Mouse (Mus musculus): ENCODE results near the gene Erc1. TPM values are rescaled to one million over a fixed set of nuclear protein-coding genes. Genes with fewer than 3 reads are reported as not detected.

Gene Erc1
- polyA plus RNA-seq, 1 experiment = 8.0 TPM

DNA sequence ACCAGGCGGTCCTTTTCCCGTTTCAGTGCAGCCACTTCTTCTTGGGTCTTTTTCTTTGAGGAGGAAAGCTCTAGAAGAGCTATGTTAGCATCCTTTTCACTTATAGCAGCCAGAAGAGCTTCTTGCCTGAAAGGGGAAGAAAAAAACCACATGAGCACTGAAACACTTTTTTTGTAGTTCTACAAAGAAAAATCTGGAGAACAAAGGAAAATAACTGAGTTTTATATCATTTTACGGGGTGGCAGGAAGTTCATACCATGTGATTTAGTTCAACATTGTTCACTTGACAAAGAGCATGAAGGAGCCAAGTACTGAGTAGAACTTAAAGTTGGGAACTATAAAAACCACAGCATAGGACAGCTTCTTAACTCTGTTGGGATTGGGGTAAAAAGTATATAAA lies 217.3 kb downstream of the Erc1 start:
- Histone ChIP-seq H3K27ac (ENCODE audit: insufficient read depth, low read depth, low read length) (no peak overlapping the region), H3K36me3 (ENCODE audit: control insufficient read depth, insufficient read depth, low read length) (peaks cover 3% of the 10 kb centered on the region; the same call in 1 of the 2 replicates), H3K4me1 (ENCODE audit: control insufficient read depth, insufficient read depth, low read length) (peaks cover under 1% of the 10 kb centered on the region; the same call in 1 of the 2 replicates), H3K4me3 (ENCODE audit: insufficient read depth, low read depth, low read length) (no peak overlapping the region), H3K27me3 (replicated peaks; ENCODE audit: control insufficient read depth, insufficient read depth, low read length) (no peaks in the 10 kb centered on the region)
- 69% methylated on average over 3 of the region's 3 CpGs for WGBS
- TF ChIP-seq POLR2A (IDR thresholded peaks at IDR 0.05; ENCODE audit: low read depth, low read length) (no peak), CTCF (conservative IDR thresholded peaks at IDR 0.05; ENCODE audit: insufficient read depth, insufficient read length, low read depth, low read length) (no peak)
- DNase-seq = no peak

DNA sequence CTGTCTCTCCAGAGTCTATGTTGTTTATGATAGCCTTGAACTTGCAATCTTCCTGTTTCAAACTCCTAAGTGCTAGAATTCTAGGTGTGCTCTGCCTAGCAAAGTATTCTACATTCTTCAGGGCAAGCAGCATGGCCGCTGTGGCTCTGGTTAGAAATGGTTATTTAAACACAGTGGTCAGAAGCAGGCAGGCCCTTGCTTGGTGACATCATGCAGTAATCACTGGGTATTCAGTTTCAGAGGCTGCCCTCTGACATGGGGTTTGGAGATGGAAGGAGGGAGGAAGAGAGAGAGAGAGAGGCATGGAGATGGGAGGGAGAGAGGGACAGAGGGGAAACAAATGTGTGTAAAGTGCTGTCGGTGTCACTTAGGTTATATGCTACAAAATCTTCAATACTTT lies 246.6 kb downstream of the Erc1 start:
- H3K27ac ChIP-seq (ENCODE audit: insufficient read depth, low read depth, low read length) = no peak overlapping the region
- no peak for TF ChIP-seq CTCF (conservative IDR thresholded peaks at IDR 0.05; ENCODE audit: insufficient read depth, insufficient read length, low read depth, low read length)
- no peak for TF ChIP-seq POLR2A (IDR thresholded peaks at IDR 0.05; ENCODE audit: low read depth, low read length)
- 83% methylated on average over 2 of the region's 2 CpGs for WGBS

DNA sequence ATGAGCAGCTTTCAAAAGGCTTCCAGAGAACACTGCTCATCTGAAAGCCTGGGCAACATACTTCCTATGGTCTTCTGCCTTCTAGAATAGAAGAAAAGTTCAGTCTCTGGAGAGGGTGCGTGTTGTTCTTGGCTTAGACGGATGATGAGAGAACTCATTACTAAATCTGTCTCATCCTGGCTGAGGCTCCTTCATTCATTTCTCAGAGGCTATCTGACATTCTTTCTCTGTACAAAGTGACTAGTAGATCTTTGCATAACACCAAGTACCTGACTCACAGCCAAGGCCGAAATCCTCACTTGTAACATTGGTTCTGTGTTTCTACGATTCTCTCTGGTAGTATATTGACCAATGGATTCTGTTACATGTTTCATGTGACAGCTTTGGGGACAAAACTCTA lies 252.5 kb downstream of the Erc1 start:
- no peaks in the 10 kb centered on the region for H3K4me1 ChIP-seq (ENCODE audit: control insufficient read depth, insufficient read depth, low read length)
- no peak overlapping the region for H3K4me3 ChIP-seq (ENCODE audit: insufficient read depth, low read depth, low read length)
- DNase-seq = no peak
- H3K36me3 ChIP-seq (ENCODE audit: control insufficient read depth, insufficient read depth, low read length) = no peaks in the 10 kb centered on the region; the same call in 1 of the 2 replicates
- no peak overlapping the region for H3K27ac ChIP-seq (ENCODE audit: insufficient read depth, low read depth, low read length)
- 80% methylated on average over 4 of the region's 4 CpGs for WGBS
- H3K27me3 ChIP-seq (replicated peaks; ENCODE audit: control insufficient read depth, insufficient read depth, low read length) = no peaks in the 10 kb centered on the region
- TF ChIP-seq CTCF (conservative IDR thresholded peaks at IDR 0.05; ENCODE audit: insufficient read depth, insufficient read length, low read depth, low read length) (no peak), POLR2A (IDR thresholded peaks at IDR 0.05; ENCODE audit: low read depth, low read length) (no peak)

More for the DNA sequence above, 246.6 kb downstream of the Erc1 start:
- Histone ChIP-seq H3K4me1 (ENCODE audit: control insufficient read depth, insufficient read depth, low read length) (no peaks in the 10 kb centered on the region), H3K4me3 (ENCODE audit: insufficient read depth, low read depth, low read length) (no peak overlapping the region), H3K27me3 (replicated peaks; ENCODE audit: control insufficient read depth, insufficient read depth, low read length) (no peaks in the 10 kb centered on the region), H3K36me3 (ENCODE audit: control insufficient read depth, insufficient read depth, low read length) (no peaks in the 10 kb centered on the region)
- no peak for DNase-seq

DNA sequence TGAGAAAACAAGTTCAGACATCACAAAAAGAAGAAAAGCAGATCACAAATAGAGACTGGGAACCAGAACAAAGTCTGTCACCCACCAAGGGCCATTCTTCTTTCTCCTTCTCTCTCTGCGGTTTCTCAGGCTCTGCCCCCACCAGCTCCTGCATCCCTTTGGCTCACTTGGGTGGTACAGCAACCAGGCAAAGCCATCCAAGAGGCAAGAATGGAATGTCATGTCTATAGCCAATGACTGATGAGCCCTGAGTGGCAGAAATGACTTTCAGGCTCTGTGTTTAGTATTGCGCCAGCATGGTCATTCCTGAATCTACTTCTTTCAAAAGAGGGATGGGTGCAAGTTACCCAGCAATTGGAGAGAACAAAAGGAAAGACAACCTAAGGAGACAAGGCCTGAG lies 257.1 kb downstream of the Erc1 start:
- TF ChIP-seq CTCF (conservative IDR thresholded peaks at IDR 0.05; ENCODE audit: insufficient read depth, insufficient read length, low read depth, low read length) (no peak), POLR2A (IDR thresholded peaks at IDR 0.05; ENCODE audit: low read depth, low read length) (no peak)
- Histone ChIP-seq H3K36me3 (ENCODE audit: control insufficient read depth, insufficient read depth, low read length) (no peaks in the 10 kb centered on the region; the same call in 1 of the 2 replicates), H3K27me3 (replicated peaks; ENCODE audit: control insufficient read depth, insufficient read depth, low read length) (no peaks in the 10 kb centered on the region), H3K4me3 (ENCODE audit: insufficient read depth, low read depth, low read length) (no peak overlapping the region), H3K4me1 (ENCODE audit: control insufficient read depth, insufficient read depth, low read length) (no peaks in the 10 kb centered on the region), H3K27ac (ENCODE audit: insufficient read depth, low read depth, low read length) (no peak overlapping the region)
- WGBS = 98% methylated on average over 2 of the region's 2 CpGs
- DNase-seq = no peak

DNA sequence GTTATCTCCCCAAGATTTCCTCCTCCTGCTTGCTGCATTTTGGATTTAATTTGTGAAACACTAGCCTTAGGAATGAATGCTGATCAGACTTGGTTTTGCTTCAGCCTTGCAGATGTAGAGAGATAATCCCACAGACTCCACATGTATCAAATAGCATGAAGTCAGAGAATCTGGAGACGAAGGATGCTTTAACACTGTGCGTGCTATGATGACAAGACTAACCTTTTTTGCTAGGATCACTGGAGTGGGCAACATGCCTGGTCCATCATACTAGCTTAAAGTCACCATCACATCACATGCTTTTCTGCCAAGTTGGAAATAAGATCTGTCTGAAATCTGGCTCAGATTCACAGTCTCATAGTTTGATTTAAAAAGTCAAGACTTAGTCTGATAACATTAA lies 260.1 kb downstream of the Erc1 start:
- Histone ChIP-seq H3K27me3 (replicated peaks; ENCODE audit: control insufficient read depth, insufficient read depth, low read length) (no peaks in the 10 kb centered on the region), H3K4me3 (ENCODE audit: insufficient read depth, low read depth, low read length) (no peak overlapping the region), H3K4me1 (ENCODE audit: control insufficient read depth, insufficient read depth, low read length) (0 out of 2 replicates have a peak, but pooled peaks cover 4% of the 10 kb centered on the region), H3K36me3 (ENCODE audit: control insufficient read depth, insufficient read depth, low read length) (no peaks in the 10 kb centered on the region; the same call in 1 of the 2 replicates), H3K27ac (ENCODE audit: insufficient read depth, low read depth, low read length) (no peak overlapping the region)
- 76% methylated on average over 2 of the region's 2 CpGs for WGBS
- DNase-seq = no peak
- TF ChIP-seq CTCF (conservative IDR thresholded peaks at IDR 0.05; ENCODE audit: insufficient read depth, insufficient read length, low read depth, low read length) (no peak), POLR2A (IDR thresholded peaks at IDR 0.05; ENCODE audit: low read depth, low read length) (no peak)

DNA sequence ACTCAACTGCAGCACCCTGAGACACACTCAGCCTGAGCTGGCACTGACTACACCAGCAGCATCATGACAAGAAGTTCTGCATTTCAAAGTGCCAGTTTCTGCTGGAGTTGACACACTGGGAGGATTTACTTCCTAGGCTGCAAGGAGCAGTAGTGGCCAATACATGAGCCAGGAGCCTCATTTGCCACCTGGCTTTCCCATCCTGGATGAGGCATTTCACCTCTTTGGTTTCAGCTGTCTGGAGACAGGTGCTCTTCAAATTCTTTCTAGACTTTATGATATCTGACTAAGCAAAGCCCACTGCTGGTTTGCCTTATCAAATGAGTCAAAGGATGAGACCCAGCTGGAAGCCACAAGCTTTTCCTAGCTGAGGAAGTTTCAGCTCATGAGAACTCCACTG lies 260.5 kb downstream of the Erc1 start:
- Histone ChIP-seq H3K4me1 (ENCODE audit: control insufficient read depth, insufficient read depth, low read length) (0 out of 2 replicates have a peak, but pooled peaks cover 4% of the 10 kb centered on the region), H3K4me3 (ENCODE audit: insufficient read depth, low read depth, low read length) (no peak overlapping the region), H3K27me3 (replicated peaks; ENCODE audit: control insufficient read depth, insufficient read depth, low read length) (no peaks in the 10 kb centered on the region), H3K27ac (ENCODE audit: insufficient read depth, low read depth, low read length) (no peak overlapping the region), H3K36me3 (ENCODE audit: control insufficient read depth, insufficient read depth, low read length) (no peaks in the 10 kb centered on the region; the same call in 1 of the 2 replicates)
- TF ChIP-seq POLR2A (IDR thresholded peaks at IDR 0.05; ENCODE audit: low read depth, low read length) = no peak
- TF ChIP-seq CTCF (conservative IDR thresholded peaks at IDR 0.05; ENCODE audit: insufficient read depth, insufficient read length, low read depth, low read length) = no peak
- DNase-seq = no peak

DNA sequence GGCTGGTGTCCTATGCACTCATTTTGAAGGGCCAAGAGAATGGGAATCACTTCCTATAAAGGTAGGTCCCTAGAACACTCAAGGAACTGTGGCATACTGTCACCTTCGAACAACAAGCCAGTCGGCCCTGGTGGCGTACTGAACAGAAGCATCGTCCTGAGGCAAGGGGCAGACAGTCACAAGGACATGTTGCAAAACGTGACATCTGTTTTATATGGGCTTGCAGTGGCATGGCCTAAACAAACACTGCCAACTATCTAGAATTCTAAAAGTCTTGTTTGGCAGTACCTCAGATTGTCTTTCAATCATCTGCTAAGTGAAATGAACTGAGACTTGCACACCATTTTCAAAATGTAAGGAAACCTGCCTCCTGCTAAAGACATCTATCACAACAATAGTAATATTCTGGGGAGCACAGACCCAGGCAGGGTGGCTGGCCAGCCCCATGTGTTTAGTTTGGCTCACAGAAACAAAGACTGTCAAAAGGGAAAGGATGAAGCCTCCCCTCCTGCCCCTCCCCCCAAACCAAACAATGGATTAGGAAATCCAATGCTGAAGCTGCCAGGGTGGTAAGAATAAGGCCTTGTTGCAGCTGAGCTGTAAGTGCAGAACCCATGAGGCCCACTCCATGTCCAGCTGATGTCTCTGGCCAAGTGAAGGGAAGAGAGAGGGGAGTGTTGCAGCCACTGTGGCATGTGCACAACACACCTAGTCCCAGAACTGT lies 262.2 kb downstream of the Erc1 start:
- 0 out of 2 replicates have a peak, but pooled peaks cover 4% of the 10 kb centered on the region for H3K4me1 ChIP-seq (ENCODE audit: control insufficient read depth, insufficient read depth, low read length)
- TF ChIP-seq CTCF (conservative IDR thresholded peaks at IDR 0.05; ENCODE audit: insufficient read depth, insufficient read length, low read depth, low read length) (no peak), POLR2A (IDR thresholded peaks at IDR 0.05; ENCODE audit: low read depth, low read length) (no peak)
- H3K36me3 ChIP-seq (ENCODE audit: control insufficient read depth, insufficient read depth, low read length) = no peaks in the 10 kb centered on the region
- peak; percentile 27 for DNase-seq
- 62% methylated on average over 5 of the region's 5 CpGs for WGBS
- H3K27me3 ChIP-seq (replicated peaks; ENCODE audit: control insufficient read depth, insufficient read depth, low read length) = no peaks in the 10 kb centered on the region
- H3K27ac ChIP-seq (ENCODE audit: insufficient read depth, low read depth, low read length) = no peak overlapping the region
- H3K4me3 ChIP-seq (ENCODE audit: insufficient read depth, low read depth, low read length) = no peak overlapping the region
